Mouse (Mus musculus): ENCODE results near the gene Tomm7. TPM values are rescaled to one million over a fixed set of nuclear protein-coding genes. Genes with fewer than 3 reads are reported as not detected.
"Not testable (repeated sequence)": the region's sequence is repeated elsewhere in the genome, so short reads cannot be mapped to it uniquely, and the experiment has no call there.

Gene Tomm7
- total RNA-seq, 2 experiments from 2014 or later: 78.2 to 85.0 TPM

DNA sequence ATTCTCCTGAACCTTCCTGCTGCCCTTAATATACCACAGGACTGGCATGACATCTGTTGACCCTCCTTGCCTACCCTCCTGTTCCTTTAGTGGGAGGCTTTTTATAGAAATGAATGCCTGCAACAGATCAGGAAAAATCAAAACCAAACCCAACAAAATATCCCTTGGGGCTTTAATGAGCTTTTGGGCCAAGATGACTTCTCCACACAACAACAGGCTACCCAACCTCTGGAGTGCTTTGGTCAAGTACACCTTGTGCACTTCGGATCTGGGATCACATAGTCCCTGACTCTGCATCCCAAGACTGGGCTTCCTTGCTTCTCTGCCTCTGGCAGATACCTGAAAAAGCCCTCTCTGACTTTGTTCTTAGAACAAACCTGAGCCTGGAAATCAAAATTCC is 12.2 kb upstream of the Tomm7 start:
- DNase-seq (ENCODE audit: low spot score in 2 of 2): no peak
- intact Hi-C loops (cut with DNase I): no loop called here

DNA sequence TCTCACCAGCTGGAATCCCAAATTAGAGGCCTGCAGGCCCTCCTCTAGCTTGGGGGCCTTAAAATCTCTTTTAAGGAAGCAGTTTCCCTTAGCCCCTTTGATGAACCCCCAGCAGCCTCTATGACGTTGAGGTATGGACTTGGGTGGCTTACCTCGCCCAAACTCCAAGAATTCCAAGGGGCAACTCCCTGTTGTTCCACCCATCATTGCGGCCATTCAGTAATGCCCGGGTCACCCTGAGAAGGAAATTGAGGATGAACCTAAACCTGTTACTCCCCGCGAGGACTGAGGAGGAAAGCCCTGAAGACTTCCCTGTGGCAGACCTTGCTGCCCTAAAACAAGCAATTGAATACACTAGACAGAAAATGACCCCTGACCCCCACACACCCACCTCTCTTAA is 11.5 kb upstream of the Tomm7 start:
- intact Hi-C loops (cut with DNase I): no loop called here
- no peak for DNase-seq (ENCODE audit: low spot score in 2 of 2)

DNA sequence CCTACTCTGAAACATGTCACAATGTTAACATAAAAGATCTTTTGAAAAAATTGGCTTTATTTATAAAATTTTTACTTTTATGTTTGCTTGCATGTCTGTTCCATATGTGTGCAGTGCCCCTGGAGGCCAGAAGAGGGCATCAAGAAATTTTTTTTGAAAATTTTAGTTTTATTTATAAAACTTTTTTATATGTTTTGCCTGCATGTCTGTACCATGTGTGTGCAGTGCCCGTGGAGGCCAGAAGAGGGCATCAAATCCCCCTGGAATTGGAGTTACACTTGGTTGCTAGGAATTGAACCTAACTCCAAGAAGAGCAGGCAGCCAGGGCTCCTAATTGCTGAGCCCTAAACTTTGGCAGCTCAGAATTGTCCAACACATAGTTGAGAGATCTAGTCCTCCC is 9.0 kb upstream of the Tomm7 start:
- DNase-seq (ENCODE audit: low spot score in 2 of 2): peak in 1 of 2 experiments; percentile 56
- intact Hi-C loops (cut with DNase I): loop anchor here (5.0 kb wide), 1 partner anchor 224 kb away; no protein-coding TSS in a partner anchor

DNA sequence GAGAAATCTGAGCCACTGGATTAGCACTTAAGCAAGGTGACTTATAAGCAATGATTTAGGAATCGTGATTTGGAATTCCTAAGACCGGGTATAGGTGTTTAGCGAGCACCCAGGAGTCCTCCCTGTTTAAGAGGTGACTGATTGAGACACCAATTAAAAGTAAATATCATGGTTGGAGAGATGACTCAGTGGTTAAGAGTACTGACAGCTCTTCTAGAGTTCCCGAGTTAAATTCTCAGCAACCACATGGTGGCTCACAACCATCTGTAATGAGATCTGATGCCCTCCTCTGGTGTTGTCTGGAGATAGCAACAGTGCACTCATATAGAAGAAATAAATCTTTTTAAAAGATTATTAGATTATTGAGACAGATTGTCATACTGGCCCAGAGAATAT is 7.2 kb upstream of the Tomm7 start:
- intact Hi-C loops (cut with DNase I): loop anchor here (5.0 kb wide), 1 partner anchor 226 kb away; no protein-coding TSS in a partner anchor
- not testable (repeated sequence) for DNase-seq (ENCODE audit: low spot score in 2 of 2)

DNA sequence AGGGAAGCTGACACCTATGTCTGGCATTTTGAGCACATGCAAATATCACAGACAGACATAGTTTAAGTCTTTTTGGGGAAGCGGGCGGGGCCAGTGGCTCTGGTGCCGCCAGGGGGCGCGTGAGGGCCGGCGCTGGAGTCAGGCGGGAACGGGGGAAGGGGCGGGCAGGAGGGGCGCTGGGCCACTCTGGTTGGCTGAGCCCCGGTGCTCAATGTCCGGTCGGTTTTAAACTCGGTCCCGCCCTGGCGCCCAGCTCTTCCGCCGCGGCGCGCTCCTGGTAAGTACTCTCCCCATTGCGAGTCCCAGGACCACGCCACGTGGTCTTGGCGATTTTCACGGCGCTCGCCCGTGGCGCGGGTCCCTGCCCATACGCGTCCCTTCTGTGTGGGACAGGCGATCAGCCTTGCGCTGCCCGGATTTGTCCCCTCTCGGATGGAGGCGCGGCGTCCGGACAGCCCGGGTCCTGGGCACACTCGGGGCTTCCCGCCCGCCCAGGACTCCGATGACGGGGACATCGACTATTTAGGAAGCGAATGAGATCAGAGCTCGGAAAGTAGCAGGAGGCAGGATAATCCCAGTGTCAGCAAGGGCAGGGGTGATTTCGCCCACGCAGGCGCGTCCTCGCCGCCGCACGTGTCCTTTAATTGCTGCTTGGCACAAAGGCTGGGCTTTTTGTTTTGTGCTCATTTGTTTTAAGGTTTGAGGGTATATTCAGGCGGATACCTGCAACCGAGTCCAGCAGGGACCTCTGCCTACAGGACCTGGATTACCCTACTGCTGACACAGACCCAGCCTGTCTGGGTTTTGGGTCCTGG is 6.6 kb upstream of the Tomm7 start:
- peak; percentile 81 to 94 for DNase-seq (ENCODE audit: low spot score in 2 of 2)
- intact Hi-C loops (cut with DNase I): loop anchor here (5.0 kb wide), 1 partner anchor 227 kb away; no protein-coding TSS in a partner anchor

DNA sequence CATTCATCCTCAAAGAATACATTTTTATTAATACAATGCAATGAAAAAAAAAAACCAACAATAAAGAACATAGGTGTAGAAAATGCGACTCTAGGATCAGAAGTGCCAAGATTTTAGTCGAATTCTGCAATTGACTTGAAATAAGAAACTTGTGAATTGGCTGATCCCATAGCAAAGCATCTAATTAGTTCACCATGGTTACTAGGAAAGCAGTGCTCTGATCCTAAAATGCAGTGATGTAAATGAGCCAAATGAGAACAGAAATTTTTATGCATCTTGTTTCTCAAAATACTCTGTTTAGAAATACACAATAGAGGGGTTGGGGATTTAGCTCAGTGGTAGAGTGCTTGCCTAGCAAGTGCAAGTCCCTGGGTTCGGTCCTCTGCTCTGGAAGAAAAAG is 1.2 kb upstream of the Tomm7 start:
- DNase-seq (ENCODE audit: low spot score in 2 of 2): no peak
- intact Hi-C loops (cut with DNase I): no loop called here

DNA sequence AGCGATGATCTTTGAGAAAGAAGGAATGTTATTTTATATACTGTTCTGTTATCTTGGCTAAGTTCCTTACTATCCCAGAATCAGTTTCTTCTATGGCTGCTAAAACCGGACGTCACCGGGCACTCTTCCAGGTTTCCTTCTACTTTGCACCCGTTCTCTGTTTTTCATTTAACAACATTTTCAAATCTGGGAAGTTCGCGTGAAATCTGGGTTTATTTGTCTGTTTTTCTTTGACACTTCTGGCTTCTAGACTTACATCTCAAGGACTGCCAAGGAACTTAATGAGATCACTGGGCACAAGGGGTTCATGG is 525 bp upstream of the Tomm7 start:
- intact Hi-C loops (cut with DNase I): no loop called here
- DNase-seq (ENCODE audit: low spot score in 2 of 2): peak; percentile 46 to 76

DNA sequence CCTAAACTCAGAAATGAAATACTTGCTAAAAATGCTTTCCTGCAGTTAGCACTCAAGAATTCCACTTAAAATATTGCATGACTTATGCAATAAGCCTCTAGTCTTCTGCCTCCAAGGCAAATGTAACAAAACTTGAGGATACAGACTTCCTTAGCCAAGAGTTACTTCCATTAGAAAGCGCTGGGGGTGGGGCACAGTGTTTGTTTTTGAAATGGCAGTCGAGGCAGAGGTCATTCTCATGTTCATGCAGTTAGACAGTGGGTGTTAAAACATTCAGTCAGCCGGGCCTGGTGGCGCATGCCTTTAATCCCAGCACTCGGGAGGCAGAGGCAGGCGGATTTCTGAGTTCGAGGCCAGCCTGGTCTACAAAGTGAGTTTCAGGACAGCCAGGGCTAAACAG is 5.8 kb downstream of the Tomm7 start:
- DNase-seq (ENCODE audit: low spot score in 2 of 2): no peak
- intact Hi-C loops (cut with DNase I): no loop called here

DNA sequence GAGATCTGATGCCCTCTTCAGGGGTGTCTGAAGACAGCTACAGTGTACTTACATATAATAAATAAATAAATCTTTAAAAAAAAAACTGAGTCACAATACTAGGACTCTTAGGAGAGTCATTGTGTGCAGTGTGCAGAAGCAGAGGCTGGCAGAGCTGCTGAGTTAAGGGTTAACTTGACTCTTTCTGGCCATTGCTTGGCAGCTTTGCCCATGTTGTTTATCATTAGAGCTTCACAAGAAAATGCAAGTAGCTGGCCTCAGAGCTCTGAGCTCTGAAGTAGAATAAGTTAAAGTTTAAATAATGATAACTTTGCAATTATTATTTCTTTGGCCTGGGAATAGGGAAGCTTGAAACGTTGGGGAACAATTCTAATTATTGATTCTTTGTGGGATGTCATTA is 8.3 kb downstream of the Tomm7 start:
- DNase-seq (ENCODE audit: low spot score in 2 of 2); intact Hi-C loops (cut with DNase I): not testable (repeated sequence)

DNA sequence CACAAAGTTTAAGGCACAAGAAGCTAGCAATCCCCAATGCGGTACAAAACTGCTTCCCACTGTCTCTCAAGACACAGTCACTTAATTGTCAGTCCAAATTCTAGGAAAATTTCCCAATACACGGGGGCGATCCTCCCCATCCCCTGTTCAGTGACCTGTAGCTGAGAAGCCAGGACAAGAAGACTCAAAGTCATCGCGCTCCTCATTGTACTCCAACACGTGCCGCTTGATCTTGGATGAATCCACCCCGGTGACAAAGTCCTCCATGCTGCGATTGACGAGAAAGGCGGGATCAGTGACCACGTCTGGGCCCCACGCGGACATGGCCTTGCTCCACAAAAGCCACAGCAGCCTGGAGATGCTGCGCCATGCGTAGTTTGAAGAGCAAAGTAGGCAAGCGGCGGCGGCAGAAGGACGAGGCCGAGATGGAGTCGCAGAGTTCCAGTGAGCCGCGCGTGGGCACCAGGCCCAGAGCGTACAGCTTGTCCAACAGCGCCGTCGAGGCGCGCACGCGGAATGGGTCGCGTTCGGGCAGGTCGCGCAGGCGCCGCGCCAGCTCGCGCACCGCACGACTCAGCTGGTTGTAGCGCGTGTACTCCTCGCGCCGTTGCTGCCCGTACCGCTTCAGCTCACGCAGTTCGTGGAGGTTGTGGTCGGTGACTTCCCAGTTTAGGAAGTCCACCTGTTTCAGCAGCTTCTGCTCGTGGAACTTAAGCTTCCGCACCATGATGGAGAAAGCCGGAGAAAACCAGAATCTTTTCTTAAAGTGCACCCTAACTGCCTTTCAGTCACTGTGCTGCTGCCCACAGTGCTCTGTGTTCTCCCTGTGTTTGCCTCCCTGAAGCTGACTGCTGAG is 12.8 kb downstream of the Tomm7 start:
- intact Hi-C loops (cut with DNase I): no loop called here
- peak; percentile 23 to 42 for DNase-seq (ENCODE audit: low spot score in 2 of 2)

DNA sequence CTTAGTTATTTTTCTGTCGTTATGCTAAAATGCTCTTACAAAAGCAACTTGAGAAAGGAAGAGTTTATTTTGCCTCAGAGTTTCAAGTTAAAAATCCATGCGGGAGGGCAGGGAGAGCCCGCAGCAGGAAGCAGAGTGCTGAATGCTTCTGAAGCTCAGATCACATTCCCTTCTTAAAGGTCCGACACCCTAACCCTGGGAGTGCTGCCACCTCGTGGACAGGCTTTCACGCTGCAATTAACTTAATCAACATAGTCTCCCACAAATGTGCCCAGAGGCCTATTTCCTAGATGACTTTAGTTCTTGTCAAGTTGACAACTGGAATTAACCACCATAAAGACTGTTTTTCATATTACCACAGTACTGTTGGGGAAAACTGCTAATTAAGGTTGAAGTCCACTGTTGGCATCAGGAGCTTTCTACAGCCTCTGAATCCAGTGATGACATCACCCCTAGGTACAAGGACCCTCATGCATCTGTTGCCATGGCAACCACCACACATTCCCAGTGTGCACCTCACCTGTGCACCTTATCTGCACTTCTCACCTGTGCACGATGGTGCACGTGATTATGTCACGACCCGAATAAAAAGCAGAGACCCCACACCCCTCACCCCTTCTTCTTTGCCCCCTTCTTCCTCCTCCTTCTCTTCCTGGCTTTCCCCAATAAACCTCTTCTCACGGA is 17.5 kb downstream of the Tomm7 start:
- DNase-seq (ENCODE audit: low spot score in 2 of 2): peak in 1 of 2 experiments; percentile 38
- intact Hi-C loops (cut with DNase I): no loop called here

DNA sequence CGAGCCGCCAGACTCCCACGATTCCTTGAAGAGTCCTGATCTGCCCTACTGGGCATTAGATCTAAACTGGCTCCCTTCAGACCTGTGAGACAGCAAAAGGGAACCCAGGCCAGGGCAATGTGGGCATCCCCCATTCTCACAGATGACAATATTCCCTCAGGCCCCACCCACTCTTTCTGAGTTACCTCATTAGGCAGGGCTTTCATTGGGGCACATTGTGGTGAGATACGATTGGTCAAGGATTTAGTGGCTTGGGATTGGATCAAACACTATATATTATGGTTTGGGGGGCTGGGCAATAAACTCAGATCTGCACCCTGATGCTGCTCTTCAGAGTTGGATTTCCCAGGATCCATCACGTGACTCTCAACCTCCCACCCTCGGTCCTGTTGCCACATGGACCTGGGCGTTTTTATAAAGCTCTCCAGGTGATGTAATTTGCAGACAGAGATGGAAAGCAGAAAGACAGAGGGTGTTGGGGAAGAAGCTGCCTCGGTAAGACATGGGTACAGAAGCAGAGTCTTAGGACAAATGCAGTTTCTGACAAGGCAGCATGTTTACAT is 19.7 kb downstream of the Tomm7 start:
- DNase-seq (ENCODE audit: low spot score in 2 of 2): no peak
- intact Hi-C loops (cut with DNase I): no loop called here

DNA sequence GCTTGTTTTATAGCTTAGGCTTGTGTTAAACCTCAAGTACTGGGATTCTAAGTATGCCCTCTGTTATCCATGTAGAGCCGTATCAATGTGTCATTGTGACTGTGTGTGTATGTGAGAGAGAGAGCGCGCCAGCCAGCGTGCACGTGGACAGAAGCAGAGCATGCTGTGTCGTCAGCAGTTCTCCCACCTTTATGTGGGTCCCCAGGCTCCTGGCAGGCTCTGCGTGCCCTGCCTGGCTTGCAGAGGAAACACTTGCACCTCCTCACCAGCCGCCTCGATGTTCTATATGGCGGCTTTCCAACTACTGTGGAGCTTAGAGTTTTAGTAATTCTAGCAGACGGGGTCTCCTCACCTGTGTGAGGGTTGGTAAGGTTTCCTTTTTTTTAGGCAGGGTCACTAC is 21.7 kb downstream of the Tomm7 start:
- intact Hi-C loops (cut with DNase I): no loop called here

DNA sequence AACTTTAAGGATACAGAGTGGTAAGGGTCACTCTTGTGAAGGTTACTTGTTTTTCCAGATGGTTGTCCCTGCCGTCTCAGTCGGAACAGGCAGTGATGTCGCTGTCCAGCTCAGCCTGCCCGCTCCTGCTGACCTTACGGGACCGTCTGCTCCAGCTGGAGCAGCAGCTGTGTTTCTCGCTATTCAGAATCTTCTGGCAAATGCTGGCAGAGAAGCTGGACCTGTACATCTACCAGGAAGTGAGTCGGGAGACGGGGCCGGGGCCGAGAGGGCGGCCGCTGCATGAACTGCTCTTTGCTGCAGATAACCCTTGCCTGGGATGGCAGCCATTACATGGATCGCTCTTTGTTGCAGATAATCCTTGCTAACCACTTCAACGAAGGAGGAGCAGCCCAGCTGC is 27.3 kb downstream of the Tomm7 start:
- DNase-seq (ENCODE audit: low spot score in 2 of 2): no peak
- intact Hi-C loops (cut with DNase I): no loop called here

More for the DNA sequence above, 21.7 kb downstream of the Tomm7 start:
- DNase-seq (ENCODE audit: low spot score in 2 of 2): no peak

DNA sequence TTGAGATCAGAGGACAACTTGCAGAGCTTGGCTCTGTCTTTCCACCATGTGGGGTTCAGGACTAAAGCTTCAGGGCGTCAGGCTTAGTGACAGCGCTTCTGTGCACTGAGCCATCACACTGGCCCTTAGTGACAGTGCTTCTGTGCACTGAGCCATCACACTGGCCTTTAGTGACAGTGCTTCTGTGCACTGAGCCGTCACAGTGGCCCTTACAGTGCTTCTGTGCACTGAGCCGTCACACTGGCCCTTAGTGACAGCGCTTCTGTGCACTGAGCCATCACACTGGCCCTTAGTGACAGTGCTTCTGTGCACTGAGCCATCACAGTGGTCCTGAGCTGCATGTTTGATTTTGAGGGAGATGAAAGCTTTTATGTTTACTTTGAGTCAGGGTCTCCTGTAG is 29.1 kb downstream of the Tomm7 start:
- intact Hi-C loops (cut with DNase I): no loop called here
- no peak for DNase-seq (ENCODE audit: low spot score in 2 of 2)

DNA sequence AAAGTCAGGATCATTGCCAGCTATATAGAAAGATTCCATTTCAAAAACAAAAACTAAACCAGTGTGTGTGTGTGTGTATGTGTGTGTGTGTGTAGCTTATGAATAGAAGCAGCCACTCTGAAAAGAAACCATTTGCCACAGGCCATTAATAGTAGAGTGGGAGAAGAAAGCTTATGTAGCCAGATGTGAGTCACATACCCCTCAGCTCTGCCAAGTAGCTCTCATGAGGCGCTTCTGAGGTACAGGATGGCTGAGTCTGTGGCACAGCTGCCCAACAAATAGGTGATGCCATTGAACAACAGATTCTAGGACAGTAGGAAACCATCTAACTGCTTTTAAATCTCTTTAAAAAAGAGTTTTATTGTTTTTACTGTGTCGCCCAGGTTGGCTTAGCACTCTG is 51.2 kb downstream of the Tomm7 start:
- intact Hi-C loops (cut with DNase I): no loop called here

DNA sequence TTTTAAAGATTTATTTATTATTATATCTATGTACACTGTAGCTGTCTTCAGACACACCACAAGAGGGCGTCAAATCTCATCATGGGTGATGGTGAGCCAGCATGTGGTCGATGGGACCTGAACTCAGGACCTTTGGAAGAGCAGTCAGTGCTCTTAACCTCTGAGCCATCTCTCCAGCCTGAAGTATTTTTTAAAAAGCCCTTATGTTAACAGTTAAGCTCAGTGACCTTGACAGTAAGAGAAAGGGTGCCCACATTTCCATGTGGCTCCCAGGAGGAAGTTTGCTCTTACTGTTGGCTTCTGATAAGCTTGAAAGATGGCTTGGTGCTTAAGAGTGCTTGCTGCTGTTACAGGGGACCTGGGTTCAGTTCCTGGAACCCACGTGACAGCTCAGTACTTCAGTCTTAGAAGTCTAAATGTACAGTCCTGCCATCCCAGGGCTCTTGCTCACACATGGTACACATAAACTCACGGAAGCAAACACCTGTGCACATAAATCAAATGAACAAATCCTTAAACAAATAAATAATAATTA is 54.8 kb downstream of the Tomm7 start:
- DNase-seq (ENCODE audit: low spot score in 2 of 2): no peak
- intact Hi-C loops (cut with DNase I): no loop called here

More for the DNA sequence above, 51.2 kb downstream of the Tomm7 start:
- no peak for DNase-seq (ENCODE audit: low spot score in 2 of 2)
